Mouse (Mus musculus) cerebellum, adult 2 months (tissue): Measurements from ENCODE around the gene 1700028K03Rik. TPM values are rescaled to one million over a fixed set of nuclear protein-coding genes. Genes with fewer than 3 reads are reported as not detected.

Experiments used
- DNase-seq, 2 experiments: peaks; one replicate each; pipeline ENCODE4 v3.0.0; 2021
- H3K27ac ChIP-seq: fragments of 200-500 bp; 2 replicates; pipeline ENCODE4 v1.5.1; 2012; ENCODE audit warnings: low read length, control low read depth, inconsistent platforms; ENCODE audit not compliant: insufficient read depth
- H3K27me3 ChIP-seq: fragments of 200-500 bp; 2 replicates; pipeline ENCODE4 v1.6.1; 2012; ENCODE audit warnings: inconsistent platforms, mild to moderate bottlenecking, low read length, moderate library complexity; ENCODE audit not compliant: control insufficient read depth, insufficient read depth
- H3K4me1 ChIP-seq: fragments of 200-500 bp; 2 replicates; pipeline ENCODE4 v1.6.1; 2011; ENCODE audit warnings: low read length; ENCODE audit not compliant: control insufficient read depth, insufficient read depth
- H3K4me3 ChIP-seq: fragments of 200-500 bp; replicated peaks from 2 replicates; pipeline ENCODE3; 2011; ENCODE audit warnings: mild to moderate bottlenecking, low read depth, low read length, control low read depth; ENCODE audit not compliant: insufficient read depth
- CTCF ChIP-seq: fragments of 200-500 bp; IDR thresholded peaks from 2 replicates; pipeline ENCODE4 v1.5.1; 2011; ENCODE audit warnings: low read depth, mild to moderate bottlenecking, control low read depth, low read length, moderate library complexity, borderline replicate concordance; ENCODE audit not compliant: insufficient read depth
- POLR2A ChIP-seq: fragments of 200-500 bp; IDR thresholded peaks from 2 replicates; pipeline ENCODE4 v1.6.1; 2011; ENCODE audit warnings: low read length, control low read depth, borderline replicate concordance; ENCODE audit not compliant: insufficient read depth
- WGBS: fragments of 180-500 bp; shearing (Covaris S2); methylation state at CpG from one replicate; pipeline ENCODE4 v1.1.7; 2018; 5-methylcytosine and 5-hydroxymethylcytosine counted together
- polyA plus RNA-seq: library from polyadenylated mRNA; depleted of rRNA; stranded (reverse); fragments of >200 nt; gene quantifications from 2 replicates; pipeline ENCODE4 v1.2.3, GENCODE M21; 2012; rRNA removed

Gene 1700028K03Rik
- polyA plus RNA-seq, 1 experiment = 0.21 TPM

GRCm38 (mm10) chr5:107547955-107548354, 13.4 kb downstream of the 1700028K03Rik start:
- TF ChIP-seq CTCF = no peak
- no peak for TF ChIP-seq POLR2A
- Histone ChIP-seq H3K27me3 (no peaks in the 10 kb centered on the region; the same call in 1 of the 2 replicates), H3K4me1 (no peaks in the 10 kb centered on the region), H3K27ac (no peak overlapping the region), H3K4me3 (no peak overlapping the region)
- 91% methylated on average over 3 of the region's 3 CpGs for WGBS
- no peak for DNase-seq

- Histone ChIP-seq H3K4me1 (no peaks in the 10 kb centered on the region), H3K4me3 (no peak overlapping the region), H3K27ac (no peak overlapping the region), H3K27me3 (no peaks in the 10 kb centered on the region; the same call in 1 of the 2 replicates)
- 86% methylated on average over 3 of the region's 3 CpGs for whole genome bisulfite sequencing
- TF ChIP-seq CTCF (no peak), POLR2A (no peak)
- DNase-seq = no peak
Measured at GRCm38 (mm10) chr5:107548444-107548843, 13.9 kb downstream of the 1700028K03Rik start.

GRCm38 (mm10) chr5:107554336-107554735, 19.8 kb downstream of the 1700028K03Rik start:
- Histone ChIP-seq H3K27ac (no peak overlapping the region), H3K4me1 (no peaks in the 10 kb centered on the region)
- TF ChIP-seq POLR2A (no peak), CTCF (no peak)

GRCm38 (mm10) chr5:107556969-107557368, 22.5 kb downstream of the 1700028K03Rik start:
- TF ChIP-seq POLR2A (no peak), CTCF (no peak)
- WGBS = 90% methylated on average over 3 of the region's 3 CpGs
- H3K27me3 ChIP-seq = no peaks in the 10 kb centered on the region
- no peak for DNase-seq
- H3K4me1 ChIP-seq = no peaks in the 10 kb centered on the region
- H3K27ac ChIP-seq = no peak overlapping the region
- no peak overlapping the region for H3K4me3 ChIP-seq

More at GRCm38 (mm10) chr5:107554336-107554735, 19.8 kb downstream of the 1700028K03Rik start:
- Histone ChIP-seq H3K27me3 (no peaks in the 10 kb centered on the region), H3K4me3 (no peak overlapping the region)
- no peak for DNase-seq
- WGBS = 94% methylated on average over 5 of the region's 5 CpGs

GRCm38 (mm10) chr5:107569148-107569547, 34.6 kb downstream of the 1700028K03Rik start:
- no peak overlapping the region for H3K27ac ChIP-seq

GRCm38 (mm10) chr5:107597301-107598077, 63.0 kb downstream of the 1700028K03Rik start, which contains the start of the genes Rpap2 and Glmn:
Rpap2 (plus strand) TSS chr5:107597373.
Glmn (minus strand) TSS chr5:107597888.
- TF ChIP-seq POLR2A (peak; percentile 82), CTCF (no peak)
- Histone ChIP-seq H3K27ac (peak within 1 kb of the TSS; percentile 72), H3K4me1 (no peaks in the 10 kb centered on the region), H3K27me3 (no peaks in the 10 kb centered on the region), H3K4me3 (peak within 1 kb of the TSS; percentile 86)
- peak; percentile 90 to 92 for DNase-seq
- 2% methylated on average over 62 of the region's 64 CpGs for WGBS

More at GRCm38 (mm10) chr5:107569148-107569547, 34.6 kb downstream of the 1700028K03Rik start:
- no peak for DNase-seq
- no peaks in the 10 kb centered on the region for H3K4me1 ChIP-seq
- TF ChIP-seq POLR2A = no peak
- TF ChIP-seq CTCF = no peak
- 76% methylated on average over 9 of the region's 9 CpGs for WGBS
- no peak overlapping the region for H3K4me3 ChIP-seq
- no peaks in the 10 kb centered on the region for H3K27me3 ChIP-seq

- H3K4me1 ChIP-seq = no peaks in the 10 kb centered on the region
- 28% methylated on average over 4 of the region's 4 CpGs for WGBS
- no peak overlapping the region for H3K27ac ChIP-seq
- no peak for TF ChIP-seq CTCF
- no peak for TF ChIP-seq POLR2A
- no peak for DNase-seq
- no peaks in the 10 kb centered on the region for H3K27me3 ChIP-seq
- no peak overlapping the region for H3K4me3 ChIP-seq
Measured at GRCm38 (mm10) chr5:107598380-107598779, 63.9 kb downstream of the 1700028K03Rik start.

Other genes with a start within 250 kb of the 1700028K03Rik start
- gene Tgfbr3, start 245.1 kb upstream of the 1700028K03Rik start, polyA plus RNA-seq = 11.5 and 12.5 TPM in 2 replicates
- 9.2 and 10.7 TPM in 2 replicates for gene Brdt, start 203.6 kb upstream of the 1700028K03Rik start, polyA plus RNA-seq
- gene Ephx4, start 132.0 kb upstream of the 1700028K03Rik start, polyA plus RNA-seq = 34.8 and 36.4 TPM in 2 replicates
- 0.05 and 0.06 TPM in 2 replicates for gene Lpcat2b, start 103.2 kb upstream of the 1700028K03Rik start, polyA plus RNA-seq
- gene Btbd8, start 96.7 kb upstream of the 1700028K03Rik start, polyA plus RNA-seq = 32.9 and 33.6 TPM in 2 replicates
- 0.23 and 0.46 TPM in 2 replicates for gene Gm42669, start 27.1 kb upstream of the 1700028K03Rik start, polyA plus RNA-seq
- 12.5 and 13.4 TPM in 2 replicates for gene Rpap2, start 62.7 kb downstream of the 1700028K03Rik start, polyA plus RNA-seq
- 16.3 and 16.8 TPM in 2 replicates for gene Glmn, start 63.2 kb downstream of the 1700028K03Rik start, polyA plus RNA-seq
- gene Gfi1, start 191.3 kb downstream of the 1700028K03Rik start, polyA plus RNA-seq = not detected in 2 replicates